Mouse (Mus musculus) kidney, embryonic 15.5 days (tissue): ENCODE results near the gene Rap2b. TPM values are rescaled to one million over a fixed set of nuclear protein-coding genes. Genes with fewer than 3 reads are reported as not detected.

Experiments
- ATAC-seq: fragments of 200-750 bp; cut with Nextera tagmentation; replicated peaks from 2 replicates; pipeline ENCODE4 v1.8.0; 2017; ENCODE audit warnings: moderate TSS enrichment; ENCODE audit not compliant: low FRiP score
- H3K27ac ChIP-seq: fragments of 300-500 bp; sonication (generic); 2 replicates; pipeline ENCODE4 v1.5.1; 2015; ENCODE audit warnings: mild to moderate bottlenecking, inconsistent platforms
- H3K27me3 ChIP-seq: fragments of 300-500 bp; sonication (generic); 2 replicates; pipeline ENCODE4 v1.6.1; 2015; ENCODE audit warnings: inconsistent platforms
- H3K36me3 ChIP-seq: fragments of 300-500 bp; sonication (generic); 2 replicates; pipeline ENCODE4 v1.6.1; 2015; ENCODE audit warnings: inconsistent platforms
- H3K4me1 ChIP-seq: fragments of 300-500 bp; sonication (generic); 2 replicates; pipeline ENCODE4 v1.6.1; 2015; ENCODE audit warnings: inconsistent platforms
- H3K4me2 ChIP-seq: fragments of 300-500 bp; sonication (generic); 2 replicates; pipeline ENCODE4 v1.6.1; 2015; ENCODE audit warnings: moderate library complexity, mild to moderate bottlenecking, inconsistent platforms
- H3K4me3 ChIP-seq: fragments of 300-500 bp; sonication (generic); replicated peaks from 2 replicates; pipeline ENCODE4 v1.5.1; 2015; ENCODE audit warnings: mild to moderate bottlenecking, inconsistent platforms
- H3K9ac ChIP-seq: fragments of 300-500 bp; sonication (generic); 2 replicates; pipeline ENCODE4 v1.6.1; 2015; ENCODE audit warnings: mild to moderate bottlenecking, inconsistent platforms
- H3K9me3 ChIP-seq: fragments of 300-500 bp; sonication (generic); replicated peaks from 2 replicates; pipeline ENCODE4 v1.6.1; 2016; ENCODE audit warnings: inconsistent platforms
- WGBS: fragments of 180-500 bp; shearing (Covaris S2); methylation state at CpG from one replicate; pipeline ENCODE4 v1.1.7; 2015; ENCODE audit warnings: mixed read lengths; 5-methylcytosine and 5-hydroxymethylcytosine counted together
- polyA plus RNA-seq: library from polyadenylated mRNA; unstranded; fragments of >200 nt; fragmentation: Nextera tagmentation; extraction: Ambion mirVana; gene quantifications from 2 replicates; pipeline ENCODE4 v1.2.1, GENCODE M21; 2015

Gene Rap2b
- polyA plus RNA-seq, 1 experiment from 2014 or later = 7.3 TPM

GRCm38 (mm10) chr3:61392881-61393280 is 31.4 kb downstream of the Rap2b start:
- no peaks in the 10 kb centered on the region for H3K27me3 ChIP-seq
- no peak for ATAC-seq
- no peak overlapping the region for H3K9ac ChIP-seq
- H3K27ac ChIP-seq = no peak overlapping the region
- 67% methylated on average over 1 of the region's 1 CpGs for WGBS
- no peak overlapping the region for H3K4me3 ChIP-seq
- no peaks in the 10 kb centered on the region for H3K36me3 ChIP-seq
- no peaks in the 10 kb centered on the region for H3K9me3 ChIP-seq
- no peaks in the 10 kb centered on the region for H3K4me1 ChIP-seq
- H3K4me2 ChIP-seq = no peak overlapping the region

GRCm38 (mm10) chr3:61393520-61393919 is 32.1 kb downstream of the Rap2b start:
- WGBS = 62% methylated on average over 3 of the region's 3 CpGs

GRCm38 (mm10) chr3:61395382-61395781 is 33.9 kb downstream of the Rap2b start:
- Histone ChIP-seq H3K9me3 (no peaks in the 10 kb centered on the region), H3K4me1 (no peaks in the 10 kb centered on the region), H3K27me3 (no peaks in the 10 kb centered on the region), H3K9ac (no peak overlapping the region), H3K27ac (no peak overlapping the region), H3K4me3 (no peak overlapping the region), H3K4me2 (no peak overlapping the region), H3K36me3 (no peaks in the 10 kb centered on the region)
- WGBS = 87% methylated on average over 3 of the region's 3 CpGs
- ATAC-seq = no peak

More at GRCm38 (mm10) chr3:61393520-61393919, 32.1 kb downstream of the Rap2b start:
- Histone ChIP-seq H3K4me2 (no peak overlapping the region), H3K4me3 (no peak overlapping the region), H3K9ac (no peak overlapping the region), H3K9me3 (no peaks in the 10 kb centered on the region), H3K27me3 (no peaks in the 10 kb centered on the region), H3K4me1 (no peaks in the 10 kb centered on the region), H3K36me3 (no peaks in the 10 kb centered on the region), H3K27ac (no peak overlapping the region)
- ATAC-seq = no peak

DNA sequence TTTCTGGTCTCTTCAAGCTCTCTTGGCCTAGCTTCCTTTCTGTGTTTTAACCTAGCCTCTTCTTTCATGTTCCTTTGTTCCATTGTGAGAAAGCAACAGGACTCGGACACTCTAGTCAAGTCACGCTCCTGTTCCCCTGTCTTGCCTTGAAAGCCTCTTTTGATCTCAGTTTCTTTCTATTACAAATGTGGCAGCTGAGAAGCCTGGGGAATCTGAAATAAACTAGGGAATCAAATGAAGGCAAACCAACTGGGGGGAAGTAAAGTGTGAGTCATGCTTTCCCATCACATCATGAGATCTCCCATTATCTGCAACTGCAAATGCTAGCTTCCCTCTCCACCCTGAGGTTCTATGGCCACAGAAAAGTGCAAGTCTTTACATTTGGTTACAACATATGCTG is 35.3 kb downstream of the Rap2b start:
- H3K27ac ChIP-seq = no peak overlapping the region
- 63% methylated on average over 2 of the region's 2 CpGs for WGBS
- no peak overlapping the region for H3K4me3 ChIP-seq
- H3K27me3 ChIP-seq = no peaks in the 10 kb centered on the region
- no peaks in the 10 kb centered on the region for H3K9me3 ChIP-seq
- no peaks in the 10 kb centered on the region for H3K36me3 ChIP-seq
- H3K9ac ChIP-seq = no peak overlapping the region
- ATAC-seq = no peak
- no peaks in the 10 kb centered on the region for H3K4me1 ChIP-seq
- no peak overlapping the region for H3K4me2 ChIP-seq

DNA sequence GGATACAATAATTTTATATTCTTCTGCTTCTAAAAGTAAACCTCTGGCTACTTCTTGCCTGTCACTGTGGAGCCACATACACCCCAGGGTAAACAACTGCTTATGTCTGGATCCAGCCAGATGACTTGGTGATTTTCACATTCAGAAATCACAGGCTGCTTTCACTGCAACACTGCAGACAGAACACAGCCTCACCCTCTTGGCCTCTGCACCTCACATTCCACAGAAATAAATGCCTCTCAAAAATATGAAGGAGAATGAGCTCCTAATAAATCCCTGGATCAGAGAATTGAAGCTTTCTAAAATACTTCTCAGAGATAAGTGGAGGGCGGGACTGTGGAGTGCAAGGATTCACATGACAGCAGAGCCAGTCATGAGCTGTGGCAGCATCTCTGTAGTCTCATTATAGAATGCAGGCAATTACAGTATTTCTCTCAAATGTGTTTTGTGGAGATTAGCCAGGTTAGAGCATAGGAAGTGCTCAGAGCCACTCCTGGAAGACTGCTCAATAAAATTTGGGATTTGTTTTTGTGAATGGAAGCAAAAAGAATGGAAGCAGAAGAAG is 39.5 kb downstream of the Rap2b start:
- no peak for ATAC-seq
- 62% methylated on average over 1 of the region's 1 CpGs for WGBS
- H3K9me3 ChIP-seq = no peaks in the 10 kb centered on the region
- no peak overlapping the region for H3K4me2 ChIP-seq
- H3K4me1 ChIP-seq = no peaks in the 10 kb centered on the region
- H3K4me3 ChIP-seq = no peak overlapping the region
- no peaks in the 10 kb centered on the region for H3K27me3 ChIP-seq
- H3K9ac ChIP-seq = no peak overlapping the region
- no peaks in the 10 kb centered on the region for H3K36me3 ChIP-seq
- H3K27ac ChIP-seq = no peak overlapping the region

DNA sequence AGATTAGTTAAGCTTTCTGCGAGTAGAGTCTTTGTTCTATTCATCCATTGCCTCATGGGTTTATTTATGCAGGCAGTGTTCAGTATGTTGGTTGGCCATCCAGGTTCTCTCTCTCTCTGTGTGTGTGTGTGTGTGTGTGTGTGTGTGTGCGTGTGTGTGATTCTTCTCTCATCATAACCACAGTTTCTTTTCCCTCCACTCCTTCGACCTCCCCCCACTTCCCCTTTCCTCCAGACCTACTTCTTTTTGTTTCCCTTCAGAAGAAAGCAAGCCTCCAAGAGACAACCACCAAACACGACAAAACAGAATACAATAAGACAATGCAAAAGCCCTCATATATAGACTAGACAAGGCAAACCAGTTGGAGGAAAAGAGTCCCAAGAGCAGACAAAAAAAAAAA is 45.5 kb downstream of the Rap2b start:
- no peak overlapping the region for H3K9ac ChIP-seq
- no peak overlapping the region for H3K27ac ChIP-seq
- H3K9me3 ChIP-seq = no peaks in the 10 kb centered on the region
- H3K4me1 ChIP-seq = no peaks in the 10 kb centered on the region
- no peak for ATAC-seq
- H3K4me2 ChIP-seq = no peak overlapping the region
- WGBS = 82% methylated on average over 4 of the region's 4 CpGs
- H3K27me3 ChIP-seq = no peaks in the 10 kb centered on the region
- H3K4me3 ChIP-seq = no peak overlapping the region
- H3K36me3 ChIP-seq = no peaks in the 10 kb centered on the region

GRCm38 (mm10) chr3:61409683-61410082 is 48.2 kb downstream of the Rap2b start:
- Histone ChIP-seq H3K4me1 (no peaks in the 10 kb centered on the region), H3K36me3 (no peaks in the 10 kb centered on the region), H3K4me2 (no peak overlapping the region), H3K27me3 (no peaks in the 10 kb centered on the region), H3K9me3 (no peaks in the 10 kb centered on the region), H3K27ac (no peak overlapping the region), H3K4me3 (no peak overlapping the region), H3K9ac (no peak overlapping the region)
- WGBS = 83% methylated on average over 6 of the region's 6 CpGs
- ATAC-seq = no peak

DNA sequence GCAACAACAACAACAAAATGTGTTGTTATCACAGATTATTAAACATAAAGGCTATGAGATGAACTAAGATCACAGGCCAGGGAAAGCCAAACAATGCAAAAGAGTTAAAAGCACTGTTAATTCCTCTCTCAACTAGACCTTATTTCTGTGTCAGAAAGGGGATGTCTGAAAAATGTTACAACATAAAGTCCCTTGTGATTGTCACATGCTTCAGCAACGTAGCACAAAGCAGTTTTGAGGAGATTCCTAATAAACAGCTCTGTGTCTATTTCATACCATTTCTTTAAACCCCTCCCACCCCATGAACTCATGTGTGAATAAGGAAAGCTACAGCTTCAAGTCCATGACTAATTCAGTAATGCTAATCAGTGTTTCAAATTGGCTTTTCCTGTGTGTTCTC is 54.4 kb downstream of the Rap2b start:
- Histone ChIP-seq H3K27ac (no peak overlapping the region), H3K36me3 (no peaks in the 10 kb centered on the region), H3K4me1 (no peaks in the 10 kb centered on the region), H3K9ac (no peak overlapping the region), H3K4me3 (no peak overlapping the region), H3K4me2 (no peak overlapping the region), H3K27me3 (no peaks in the 10 kb centered on the region), H3K9me3 (no peaks in the 10 kb centered on the region)
- 78% methylated on average over 1 of the region's 1 CpGs for WGBS
- ATAC-seq = no peak

Other genes starting within 250 kb of the Rap2b start
- gene B430305J03Rik, start 4.3 kb downstream of the Rap2b start, polyA plus RNA-seq = not detected in 2 replicates